Mouse (Mus musculus): ENCODE results near the gene Map3k3. TPM values are rescaled to one million over a fixed set of nuclear protein-coding genes. Genes with fewer than 3 reads are reported as not detected.
"Not testable (repeated sequence)": the region's sequence is repeated elsewhere in the genome, so short reads cannot be mapped to it uniquely, and the experiment has no call there.

Gene Map3k3
- polyA plus RNA-seq, 1 experiment from 2014 or later, result 9.0 TPM

- WGBS, result 11% methylated on average over 19 of the region's 19 CpGs
- Histone ChIP-seq H3K4me1 (ENCODE audit: control insufficient read depth, insufficient read depth, low read length) (peaks cover 6% of the 10 kb centered on the region), H3K4me3 (ENCODE audit: low read depth, low read length) (peak overlapping the region; percentile 75), H3K4me2 (ENCODE audit: low read length) (peak overlapping the region; percentile 71), H3K27me3 (replicated peaks; ENCODE audit: control insufficient read depth, insufficient read depth, low read length) (no peaks in the 10 kb centered on the region), H3K9ac (ENCODE audit: low read length) (peak overlapping the region; percentile 80), H3K9me3 (replicated peaks; ENCODE audit: control insufficient read depth, low read length) (no peaks in the 10 kb centered on the region), H3K27ac (ENCODE audit: low read depth, low read length) (peak overlapping the region; percentile 78), H3K36me3 (ENCODE audit: control insufficient read depth, insufficient read depth, low read length) (peaks cover 9% of the 10 kb centered on the region)
- peak; percentile 22 for ATAC-seq
- DNase-seq (ENCODE audit: low spot score), result no peak
Measured at GRCm38 (mm10) chr11:106192657-106193370, 108.4 kb downstream of the Map3k3 start.

DNA sequence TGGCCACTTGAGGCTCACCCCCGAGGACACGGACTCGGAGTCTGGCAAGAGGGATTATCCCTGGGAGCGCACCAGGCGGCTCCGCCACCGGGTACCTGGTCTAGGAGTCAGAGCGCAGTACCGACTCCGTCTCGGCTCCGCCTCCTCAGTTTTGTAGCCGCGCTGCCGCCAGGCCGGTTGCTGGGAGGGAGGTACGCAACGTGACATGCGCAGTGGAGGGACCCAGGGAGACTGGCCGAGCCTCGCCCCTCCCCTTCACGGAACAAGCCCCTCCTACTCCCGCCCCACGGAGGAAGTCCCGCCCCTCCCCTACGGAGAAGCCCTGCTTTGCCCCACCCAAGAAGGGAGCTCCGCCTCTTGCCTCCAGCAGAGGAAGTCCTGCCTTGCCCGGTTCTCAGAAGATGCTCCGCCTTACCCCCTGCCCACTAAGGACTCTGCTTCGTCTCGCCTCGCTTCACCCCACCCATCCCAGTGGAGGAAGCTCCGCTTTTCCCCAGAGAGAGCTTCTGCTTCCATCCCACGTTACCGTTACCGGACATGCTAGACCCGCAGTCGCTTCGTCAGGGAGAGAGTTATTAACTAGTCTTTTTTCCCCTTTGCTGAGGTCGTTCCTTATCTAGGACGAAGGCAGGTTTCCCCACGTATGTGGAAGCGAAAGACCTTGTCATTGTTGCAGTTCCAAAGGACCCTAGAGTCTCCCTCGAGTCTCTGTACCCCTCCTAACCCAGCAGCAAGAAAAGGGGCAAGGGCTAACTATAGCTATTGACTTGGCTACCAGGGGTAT is 109.2 kb downstream of the Map3k3 start:
- Histone ChIP-seq H3K36me3 (ENCODE audit: control insufficient read depth, insufficient read depth, low read length) (peaks cover 16% of the 10 kb centered on the region), H3K27me3 (replicated peaks; ENCODE audit: control insufficient read depth, insufficient read depth, low read length) (no peaks in the 10 kb centered on the region), H3K4me2 (ENCODE audit: low read length) (peak overlapping the region; percentile 75), H3K9ac (ENCODE audit: low read length) (peak overlapping the region; percentile 80), H3K4me3 (ENCODE audit: low read depth, low read length) (peak overlapping the region; percentile 75), H3K9me3 (replicated peaks; ENCODE audit: control insufficient read depth, low read length) (no peaks in the 10 kb centered on the region), H3K4me1 (ENCODE audit: control insufficient read depth, insufficient read depth, low read length) (peaks cover 6% of the 10 kb centered on the region), H3K27ac (ENCODE audit: low read depth, low read length) (peak overlapping the region; percentile 84)
- ATAC-seq, result peak; percentile 98
- WGBS, result under 1% methylated on average over 43 of the region's 44 CpGs
- DNase-seq (ENCODE audit: low spot score), result peak; percentile 98

DNA sequence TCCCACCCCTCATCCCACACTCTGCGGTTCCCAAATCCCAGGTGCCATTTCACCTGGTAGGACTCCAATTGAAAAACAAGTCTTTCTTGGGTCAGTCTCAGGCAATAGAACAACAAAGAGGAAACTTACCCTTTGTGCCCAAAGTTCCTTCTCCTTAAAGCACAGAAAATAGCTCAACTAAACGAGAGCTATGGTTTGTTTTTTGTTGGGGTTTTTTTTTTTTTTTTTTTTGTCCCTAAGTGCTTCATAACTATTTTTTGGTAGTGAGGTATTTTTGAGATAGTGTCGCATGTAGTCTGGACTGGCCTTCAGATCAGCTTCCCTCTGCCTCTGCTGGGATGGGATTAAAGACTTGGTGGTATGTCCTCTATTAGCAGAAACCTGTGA is 109.7 kb downstream of the Map3k3 start:
- Histone ChIP-seq H3K27me3 (replicated peaks; ENCODE audit: control insufficient read depth, insufficient read depth, low read length) (no peaks in the 10 kb centered on the region), H3K36me3 (ENCODE audit: control insufficient read depth, insufficient read depth, low read length) (peaks cover 19% of the 10 kb centered on the region), H3K27ac (ENCODE audit: low read depth, low read length) (peak overlapping the region; percentile 84), H3K4me1 (ENCODE audit: control insufficient read depth, insufficient read depth, low read length) (peaks cover 6% of the 10 kb centered on the region), H3K4me2 (ENCODE audit: low read length) (peak overlapping the region; percentile 75), H3K9ac (ENCODE audit: low read length) (peak overlapping the region; percentile 75), H3K9me3 (replicated peaks; ENCODE audit: control insufficient read depth, low read length) (no peaks in the 10 kb centered on the region), H3K4me3 (ENCODE audit: low read depth, low read length) (peak overlapping the region; percentile 75)
- 32% methylated on average over 3 of the region's 3 CpGs for WGBS
- DNase-seq (ENCODE audit: low spot score), result no peak
- no peak for ATAC-seq

GRCm38 (mm10) chr11:106194891-106195290 is 110.5 kb downstream of the Map3k3 start:
- no peaks in the 10 kb centered on the region for H3K27me3 ChIP-seq (replicated peaks; ENCODE audit: control insufficient read depth, insufficient read depth, low read length)
- no peak for ATAC-seq
- WGBS, result 93% methylated on average over 7 of the region's 7 CpGs

DNA sequence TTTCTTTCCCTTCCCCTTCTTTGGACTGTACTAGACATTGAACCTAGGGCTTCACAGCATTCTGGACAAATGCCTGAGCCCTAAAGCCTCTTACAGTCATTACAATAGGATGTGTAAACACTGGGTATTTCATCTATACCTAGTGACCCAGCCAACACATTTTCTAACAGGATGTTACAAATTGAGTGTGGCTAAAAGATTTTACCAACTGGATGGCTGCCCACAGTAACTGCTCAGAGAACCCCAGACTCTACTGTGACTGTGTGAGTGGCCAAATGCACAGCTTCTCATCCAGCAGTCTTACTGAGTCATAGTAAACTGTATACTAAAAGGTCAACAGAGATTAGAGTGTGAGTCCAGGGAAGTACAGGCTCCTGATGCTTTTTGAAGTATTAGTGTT is 110.9 kb downstream of the Map3k3 start:
- no peak for ATAC-seq
- peaks cover 21% of the 10 kb centered on the region for H3K36me3 ChIP-seq (ENCODE audit: control insufficient read depth, insufficient read depth, low read length)
- peaks cover 6% of the 10 kb centered on the region for H3K4me1 ChIP-seq (ENCODE audit: control insufficient read depth, insufficient read depth, low read length)
- H3K9me3 ChIP-seq (replicated peaks; ENCODE audit: control insufficient read depth, low read length), result no peaks in the 10 kb centered on the region
- no peaks in the 10 kb centered on the region for H3K27me3 ChIP-seq (replicated peaks; ENCODE audit: control insufficient read depth, insufficient read depth, low read length)
- no peak overlapping the region for H3K27ac ChIP-seq (ENCODE audit: low read depth, low read length)
- no peak for DNase-seq (ENCODE audit: low spot score)
- no peak overlapping the region for H3K4me2 ChIP-seq (ENCODE audit: low read length)
- H3K9ac ChIP-seq (ENCODE audit: low read length), result no peak overlapping the region
- no peak overlapping the region for H3K4me3 ChIP-seq (ENCODE audit: low read depth, low read length)

More at GRCm38 (mm10) chr11:106194891-106195290, 110.5 kb downstream of the Map3k3 start:
- no peak overlapping the region for H3K9ac ChIP-seq (ENCODE audit: low read length)
- no peak overlapping the region for H3K4me2 ChIP-seq (ENCODE audit: low read length)
- no peak overlapping the region for H3K27ac ChIP-seq (ENCODE audit: low read depth, low read length)
- H3K4me3 ChIP-seq (ENCODE audit: low read depth, low read length), result no peak overlapping the region
- H3K9me3 ChIP-seq (replicated peaks; ENCODE audit: control insufficient read depth, low read length), result no peaks in the 10 kb centered on the region
- no peak for DNase-seq (ENCODE audit: low spot score)
- H3K36me3 ChIP-seq (ENCODE audit: control insufficient read depth, insufficient read depth, low read length), result peaks cover 21% of the 10 kb centered on the region
- peaks cover 6% of the 10 kb centered on the region for H3K4me1 ChIP-seq (ENCODE audit: control insufficient read depth, insufficient read depth, low read length)

DNA sequence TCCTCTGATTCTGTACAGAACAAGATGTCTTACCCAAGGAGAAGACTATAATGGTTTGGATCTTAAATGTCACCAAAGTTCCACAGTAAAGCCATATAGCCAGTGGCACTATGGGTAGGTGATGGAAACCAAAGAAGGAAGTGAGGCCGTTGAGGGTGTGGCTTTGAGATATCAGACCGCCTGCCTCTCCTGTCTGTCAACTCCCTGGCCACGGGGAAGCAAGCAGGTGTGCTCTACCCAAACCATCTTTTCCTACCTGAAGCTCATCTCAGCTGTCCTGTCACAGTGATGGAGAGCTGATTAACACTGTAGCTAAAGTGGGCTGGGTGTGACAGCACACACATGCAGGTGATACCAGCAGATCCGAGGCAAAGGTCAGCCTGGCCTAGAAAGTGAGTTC is 113.9 kb downstream of the Map3k3 start:
- no peaks in the 10 kb centered on the region for H3K27me3 ChIP-seq (replicated peaks; ENCODE audit: control insufficient read depth, insufficient read depth, low read length)
- H3K9ac ChIP-seq (ENCODE audit: low read length), result no peak overlapping the region
- no peak for DNase-seq (ENCODE audit: low spot score)
- no peaks in the 10 kb centered on the region for H3K9me3 ChIP-seq (replicated peaks; ENCODE audit: control insufficient read depth, low read length)
- H3K4me2 ChIP-seq (ENCODE audit: low read length), result no peak overlapping the region
- ATAC-seq, result no peak
- H3K36me3 ChIP-seq (ENCODE audit: control insufficient read depth, insufficient read depth, low read length), result peaks cover 48% of the 10 kb centered on the region
- WGBS, result 87% methylated on average over 4 of the region's 4 CpGs
- no peaks in the 10 kb centered on the region for H3K4me1 ChIP-seq (ENCODE audit: control insufficient read depth, insufficient read depth, low read length)
- no peak overlapping the region for H3K4me3 ChIP-seq (ENCODE audit: low read depth, low read length)
- no peak overlapping the region for H3K27ac ChIP-seq (ENCODE audit: low read depth, low read length)

GRCm38 (mm10) chr11:106199997-106200396 is 115.6 kb downstream of the Map3k3 start:
- DNase-seq (ENCODE audit: low spot score); H3K27ac ChIP-seq (ENCODE audit: low read depth, low read length); H3K4me1 ChIP-seq (ENCODE audit: control insufficient read depth, insufficient read depth, low read length); H3K4me2 ChIP-seq (ENCODE audit: low read length); H3K9ac ChIP-seq (ENCODE audit: low read length); H3K4me3 ChIP-seq (ENCODE audit: low read depth, low read length); H3K27me3 ChIP-seq (replicated peaks; ENCODE audit: control insufficient read depth, insufficient read depth, low read length); ATAC-seq; H3K9me3 ChIP-seq (replicated peaks; ENCODE audit: control insufficient read depth, low read length): not testable (repeated sequence)
- WGBS, result 97% methylated on average over 7 of the region's 7 CpGs
- H3K36me3 ChIP-seq (ENCODE audit: control insufficient read depth, insufficient read depth, low read length), result peaks cover 64% of the 10 kb centered on the region

GRCm38 (mm10) chr11:106200756-106201155 is 116.3 kb downstream of the Map3k3 start:
- Histone ChIP-seq H3K27me3 (replicated peaks; ENCODE audit: control insufficient read depth, insufficient read depth, low read length) (no peaks in the 10 kb centered on the region), H3K36me3 (ENCODE audit: control insufficient read depth, insufficient read depth, low read length) (peaks cover 72% of the 10 kb centered on the region), H3K4me1 (ENCODE audit: control insufficient read depth, insufficient read depth, low read length) (no peaks in the 10 kb centered on the region), H3K9me3 (replicated peaks; ENCODE audit: control insufficient read depth, low read length) (no peaks in the 10 kb centered on the region), H3K4me2 (ENCODE audit: low read length) (no peak overlapping the region), H3K27ac (ENCODE audit: low read depth, low read length) (no peak overlapping the region), H3K9ac (ENCODE audit: low read length) (no peak overlapping the region), H3K4me3 (ENCODE audit: low read depth, low read length) (no peak overlapping the region)
- DNase-seq (ENCODE audit: low spot score) (no peak), ATAC-seq (no peak)
- WGBS, result 88% methylated on average over 6 of the region's 6 CpGs
